Mouse (Mus musculus) thymus, adult 2 months (tissue): ENCODE results near the gene Ypel4.

ENCODE experiments used
- CTCF ChIP-seq: fragments of 200-500 bp; IDR thresholded peaks from 2 replicates; pipeline ENCODE4 v1.5.1; 2012; ENCODE audit warnings: mild to moderate bottlenecking, control low read depth, low read length, moderate library complexity, borderline replicate concordance; ENCODE audit not compliant: control insufficient read depth, poor library complexity, insufficient read depth; ENCODE audit errors: extremely low read depth
- POLR2A ChIP-seq: fragments of 200-500 bp; IDR thresholded peaks from 2 replicates; pipeline ENCODE4 v1.6.1; 2012; ENCODE audit warnings: mild to moderate bottlenecking, low read length, control low read depth, moderate library complexity; ENCODE audit not compliant: control insufficient read depth, poor library complexity, insufficient read depth; ENCODE audit errors: extremely low read depth

GRCm38 (mm10) chr2:84750115-84750514 is 16.3 kb downstream of the Ypel4 start:
- TF ChIP-seq CTCF: no peak
- no peak for TF ChIP-seq POLR2A
